Mouse (Mus musculus) cerebellum, adult 11-12 months (tissue): ENCODE measurements around the gene Sirt7.
A peak's percentile ranks its signal among the peaks of the same experiment; 100 is the strongest.

Source experiments
- DNase-seq: peaks from one replicate; pipeline ENCODE4 v3.0.0; 2022

The Sirt7 gene

DNA sequence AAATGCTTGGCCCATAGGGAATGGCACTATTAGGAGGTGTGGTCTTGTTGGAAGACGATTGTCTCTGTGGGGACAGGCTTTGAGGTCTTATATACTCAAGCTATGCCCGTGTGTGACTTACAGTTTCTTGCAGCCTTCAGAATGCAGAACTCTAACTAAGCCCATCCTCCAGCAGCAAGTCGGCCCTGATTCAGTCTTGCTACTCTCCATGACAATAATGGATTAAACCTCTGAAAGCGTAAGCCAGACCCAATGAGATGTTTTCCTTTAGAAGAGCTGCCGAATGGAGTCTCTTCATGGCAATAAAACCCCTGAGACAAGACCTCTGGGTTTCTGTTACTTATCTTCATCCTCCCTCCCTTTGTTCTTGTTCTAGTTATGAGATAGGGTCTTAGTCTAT, 9.8 kb upstream of the Sirt7 start:
- DNase-seq: no peak

DNA sequence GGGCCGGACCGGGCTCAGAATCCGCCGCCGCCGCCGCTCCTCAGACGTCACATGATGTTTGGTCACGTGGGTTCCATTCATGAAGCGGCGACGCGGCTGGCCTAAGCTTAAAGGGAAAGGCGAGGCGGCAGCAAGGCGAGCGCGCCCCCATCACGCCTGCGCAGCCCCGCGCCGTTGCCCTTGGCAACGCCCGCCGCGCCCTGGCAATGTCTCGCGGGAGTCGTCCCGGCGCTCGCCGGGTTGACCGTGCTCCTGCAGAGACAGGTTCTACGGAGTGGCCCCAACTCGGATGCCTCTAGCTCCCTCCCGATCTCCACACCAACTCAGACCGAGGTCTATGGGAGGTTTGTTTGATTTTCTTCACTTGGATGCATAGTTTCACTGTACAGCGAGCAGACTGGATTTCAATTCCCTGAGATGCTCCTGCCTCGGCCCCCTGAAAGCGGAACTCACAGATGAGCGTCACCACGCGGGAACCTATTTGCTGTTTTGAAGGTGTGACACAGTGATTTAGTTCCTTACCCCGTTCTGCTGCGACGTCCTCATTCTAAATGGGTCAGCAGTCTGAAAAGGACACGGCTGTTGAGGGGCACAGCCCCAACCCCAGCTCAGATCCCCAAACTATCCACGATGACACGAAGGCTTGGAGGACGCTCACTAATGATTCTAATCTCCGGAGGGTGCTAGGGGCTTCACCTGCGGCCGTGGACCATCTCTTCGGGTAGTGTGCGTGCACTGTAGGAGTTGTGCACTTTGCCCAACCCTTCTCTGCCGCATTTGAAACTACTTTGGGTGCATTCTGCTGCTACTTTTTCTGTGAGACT, 8.7 kb upstream of the Sirt7 start, which contains the start of gene Mafg:
Gene Mafg (minus strand): TSS at position 81 of the 824 bp plus-strand sequence.
- peak; percentile 93 for DNase-seq

DNA sequence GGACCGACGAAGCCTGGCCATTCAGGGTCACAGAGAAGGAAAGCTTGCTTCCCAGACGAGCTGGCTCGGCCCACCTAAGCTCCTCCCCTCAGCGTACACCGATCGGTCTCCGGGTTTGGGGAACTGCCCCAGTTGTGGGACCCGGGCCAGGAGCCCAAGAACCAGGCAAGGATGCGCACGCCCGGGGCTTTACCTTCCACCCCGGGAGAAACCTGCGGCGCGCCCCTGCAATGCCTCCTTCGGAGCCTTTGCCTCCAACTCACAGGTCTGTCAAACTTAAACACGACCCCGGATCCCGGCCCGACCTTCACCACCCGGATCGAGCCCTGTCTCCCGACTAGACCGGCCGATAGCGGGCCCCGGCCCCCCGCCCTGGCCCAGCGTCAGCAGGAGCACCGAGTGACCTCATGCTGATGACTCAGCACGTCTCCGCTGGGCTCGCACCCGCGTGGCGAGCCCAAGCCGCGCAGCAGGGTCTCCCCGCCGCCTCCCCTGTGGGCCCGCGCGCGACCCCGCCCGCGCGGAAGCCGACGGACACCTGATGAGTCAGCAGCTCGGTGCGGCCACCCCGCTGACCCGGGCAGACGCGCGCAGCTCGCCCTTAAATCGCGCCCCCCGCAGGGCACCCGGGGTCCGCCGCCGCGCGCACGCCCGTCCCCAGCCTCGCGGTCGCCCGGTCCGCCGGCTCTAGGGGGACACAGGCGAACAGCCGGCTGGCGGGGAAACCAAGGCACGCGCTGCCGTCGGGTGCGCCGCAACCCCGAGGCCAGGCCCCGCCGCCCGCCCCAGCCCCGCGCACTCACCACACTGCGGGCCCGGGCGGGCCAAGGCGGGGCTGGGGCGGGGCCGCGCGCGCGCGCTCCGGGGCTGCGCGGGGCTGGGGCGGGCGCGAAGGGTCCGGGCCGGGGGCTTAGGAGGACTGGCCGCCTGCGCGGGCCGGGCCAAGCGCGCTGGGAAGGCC, 7.8 kb upstream of the Sirt7 start:
- DNase-seq: peak; percentile 76

DNA sequence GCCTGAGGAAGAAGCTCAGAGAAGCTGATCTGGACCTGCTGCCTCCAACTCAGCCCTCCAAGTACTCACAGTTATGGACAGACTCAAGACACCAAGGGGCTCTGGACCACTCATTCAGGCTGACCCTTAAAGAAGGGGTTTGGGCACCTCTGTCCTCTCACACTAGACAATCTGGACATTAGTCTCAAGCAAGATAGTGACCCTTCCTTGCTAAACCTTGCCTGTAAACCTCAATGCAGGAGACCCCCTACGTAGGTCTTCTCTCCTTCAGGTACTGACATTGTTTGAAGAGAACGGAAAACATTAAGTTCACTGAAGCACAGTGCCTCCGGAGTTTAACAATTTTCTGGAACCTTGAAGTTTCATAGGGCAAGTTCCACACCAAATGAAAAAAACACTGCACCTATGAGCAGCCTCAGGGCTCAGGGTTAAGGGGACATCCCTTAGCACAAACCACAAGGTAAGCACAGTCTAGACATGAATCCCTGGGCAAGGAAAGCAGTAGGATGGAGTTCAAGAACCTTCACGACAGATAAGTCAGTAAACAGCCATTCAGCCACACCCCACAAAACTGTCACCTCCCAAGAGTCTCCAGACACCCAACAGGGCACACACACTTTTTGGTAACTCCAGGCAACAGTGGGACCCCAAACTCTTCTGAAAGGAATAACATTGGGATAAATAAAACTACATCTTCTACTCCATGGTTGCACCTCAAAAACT, 6.8 kb upstream of the Sirt7 start:
- DNase-seq: no peak

DNA sequence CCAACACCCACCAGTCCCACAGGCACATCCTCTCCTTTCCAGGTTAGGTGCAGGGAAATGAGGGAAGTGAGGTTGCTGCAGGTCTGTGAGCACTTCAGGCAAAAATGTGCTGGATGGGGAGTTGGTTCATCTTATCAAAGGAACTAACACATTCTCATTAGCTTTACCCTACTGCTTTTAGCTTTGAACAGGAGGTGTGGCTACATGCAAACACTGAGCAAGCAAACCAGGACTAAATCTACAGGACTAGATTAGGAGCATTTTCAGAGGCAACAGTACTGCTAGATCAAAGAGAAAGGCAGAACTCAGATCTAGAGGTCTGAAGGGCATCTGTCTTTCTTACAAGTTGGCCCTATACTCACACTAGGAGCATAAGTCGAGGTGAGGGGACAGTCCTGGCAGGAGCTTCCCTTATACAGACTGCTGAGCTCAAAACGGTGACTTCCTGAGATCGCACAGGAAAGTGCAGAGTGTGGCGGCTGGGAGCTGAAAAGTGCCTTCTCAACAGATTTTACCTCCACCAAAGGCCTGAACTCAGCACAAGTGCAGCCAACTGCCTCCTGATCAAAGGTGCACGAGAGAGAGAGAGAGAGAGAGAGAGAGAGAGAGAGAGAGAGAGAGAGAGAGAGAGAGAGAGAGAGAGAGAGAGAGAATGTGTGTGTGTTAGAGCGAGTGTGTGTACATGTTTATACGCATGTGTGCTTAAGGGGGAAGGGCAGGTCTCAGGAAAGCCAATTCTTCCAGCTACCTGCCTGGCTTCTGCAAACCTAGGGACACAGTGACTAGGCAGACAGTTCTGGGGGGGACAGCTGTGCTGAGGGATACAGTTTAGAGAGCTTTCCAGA, 6.1 kb upstream of the Sirt7 start:
- DNase-seq: no peak

- peak; percentile 46 for DNase-seq
Measured at GRCm38 (mm10) chr11:120630401-120630871, 5.4 kb upstream of the Sirt7 start.

- DNase-seq: peak; percentile 40
Measured at GRCm38 (mm10) chr11:120629911-120630310, 4.9 kb upstream of the Sirt7 start.

DNA sequence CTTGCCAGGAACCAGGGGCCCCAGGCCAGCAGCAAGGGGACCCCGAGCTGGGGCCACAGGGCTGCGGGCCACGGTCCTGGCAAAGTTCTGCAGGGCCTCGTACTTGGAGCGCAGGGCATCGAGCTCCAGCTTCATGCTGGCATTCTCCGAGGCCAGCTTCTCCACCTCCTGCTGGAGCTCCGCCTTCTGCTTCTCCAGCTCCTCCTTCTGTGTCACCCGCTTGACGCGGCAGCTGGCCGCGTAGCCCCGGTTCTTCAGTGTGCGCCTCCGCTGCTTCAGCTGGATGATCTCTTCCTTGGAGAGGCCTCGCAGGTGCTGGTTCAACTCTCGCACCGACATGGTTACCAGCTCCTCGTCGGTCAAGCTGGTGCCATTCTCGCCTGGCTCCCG, 4.3 kb upstream of the Sirt7 start:
- DNase-seq: peak; percentile 58

DNA sequence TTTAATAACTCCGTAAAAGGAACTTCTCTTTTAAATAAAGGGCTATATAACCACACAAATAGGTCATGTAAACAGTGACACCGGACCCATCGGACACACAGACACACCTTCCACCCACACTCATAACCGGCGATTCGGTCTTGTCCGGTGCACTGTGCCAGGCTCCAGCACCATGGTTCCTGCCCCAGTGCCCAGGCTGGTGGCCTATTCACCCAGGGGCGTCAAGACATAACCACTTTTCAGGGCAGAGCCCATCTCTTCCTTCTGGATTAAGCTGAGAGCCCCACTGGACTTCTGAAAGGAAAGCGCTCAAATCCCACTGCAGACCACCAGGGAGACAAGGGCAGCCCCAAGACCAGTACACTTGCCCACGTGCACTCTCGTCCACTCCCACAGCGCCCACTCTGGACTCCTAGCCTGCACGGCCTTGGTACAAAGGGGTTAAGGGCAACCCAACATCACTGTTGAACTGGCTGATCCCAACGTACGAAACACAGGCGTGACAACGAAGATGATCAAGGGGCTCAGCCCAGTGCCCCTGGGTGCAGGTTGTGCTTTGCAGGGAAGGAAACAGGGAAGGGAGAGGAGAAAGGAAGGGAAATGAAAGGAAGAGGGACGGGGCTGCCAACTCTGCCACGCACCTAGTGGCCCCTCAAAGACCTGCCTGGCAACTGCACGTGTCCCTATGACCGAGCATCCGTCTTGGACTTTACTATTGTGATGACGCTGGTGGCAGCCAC, 3.7 kb upstream of the Sirt7 start:
- DNase-seq: peak; percentile 47

DNA sequence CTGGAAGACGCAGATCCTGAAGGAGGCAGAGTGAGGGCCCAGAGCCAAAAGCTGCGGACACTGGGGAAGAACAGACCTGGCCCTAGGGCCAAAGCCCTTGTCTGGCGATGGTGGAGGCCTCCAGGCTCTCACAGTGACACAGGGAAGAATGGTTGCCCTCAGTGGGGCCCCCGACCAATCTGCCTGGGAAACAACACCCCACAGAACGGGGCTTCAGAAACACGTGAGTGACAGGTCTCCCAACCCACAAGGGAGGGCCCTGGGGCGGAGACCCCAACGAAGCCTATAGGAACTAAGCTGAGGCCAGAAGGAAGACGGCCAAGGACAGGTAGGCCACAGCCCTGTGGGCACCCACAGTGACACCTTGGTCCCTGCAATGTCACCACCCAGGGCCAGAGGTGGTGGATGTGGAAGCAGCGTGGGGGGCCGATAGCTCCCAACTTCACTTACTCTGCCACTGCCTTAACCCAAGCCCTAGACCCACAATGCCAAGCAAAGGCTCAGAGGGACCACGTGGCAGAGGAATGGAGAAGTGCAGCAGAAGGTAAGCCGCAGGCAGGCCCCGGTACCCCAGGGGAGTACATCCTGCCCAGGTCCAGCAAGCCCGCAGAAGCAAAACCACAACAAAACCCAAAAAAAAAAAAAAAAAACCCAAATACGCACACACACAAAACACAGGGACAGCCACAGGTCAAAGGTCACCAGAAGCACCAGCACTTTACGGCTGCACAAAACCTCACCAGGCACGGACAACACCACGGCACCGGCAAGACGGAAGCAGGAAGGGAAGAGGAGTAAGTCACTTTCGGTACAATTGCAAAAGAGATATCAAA, 2.6 kb upstream of the Sirt7 start:
- peak; percentile 52 for DNase-seq

GRCm38 (mm10) chr11:120626785-120627467, 1.9 kb upstream of the Sirt7 start:
- DNase-seq: peak; percentile 31

DNA sequence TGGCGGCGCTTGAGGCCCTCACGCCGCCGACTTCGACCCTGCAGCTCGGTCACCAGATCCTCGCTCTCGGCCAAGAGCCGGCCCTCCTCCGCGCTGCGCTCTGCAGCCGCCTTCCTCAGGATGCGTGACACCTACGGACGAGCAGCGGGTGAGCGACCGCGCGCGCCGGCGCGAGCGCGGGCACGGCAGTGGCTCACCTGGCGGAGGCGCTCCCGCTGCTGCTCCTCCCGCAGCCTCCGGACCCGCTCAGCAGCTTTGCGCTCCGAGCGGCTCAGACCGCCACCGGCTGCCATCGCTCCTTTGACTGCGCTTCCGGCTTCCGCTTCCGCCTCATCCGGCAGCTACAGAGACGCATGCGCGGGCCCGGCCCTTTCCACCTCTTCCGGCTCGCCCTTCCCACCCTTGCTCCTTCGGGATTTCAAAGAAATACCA, 344 bp downstream of the Sirt7 start:
- peak; percentile 84 for DNase-seq

DNA sequence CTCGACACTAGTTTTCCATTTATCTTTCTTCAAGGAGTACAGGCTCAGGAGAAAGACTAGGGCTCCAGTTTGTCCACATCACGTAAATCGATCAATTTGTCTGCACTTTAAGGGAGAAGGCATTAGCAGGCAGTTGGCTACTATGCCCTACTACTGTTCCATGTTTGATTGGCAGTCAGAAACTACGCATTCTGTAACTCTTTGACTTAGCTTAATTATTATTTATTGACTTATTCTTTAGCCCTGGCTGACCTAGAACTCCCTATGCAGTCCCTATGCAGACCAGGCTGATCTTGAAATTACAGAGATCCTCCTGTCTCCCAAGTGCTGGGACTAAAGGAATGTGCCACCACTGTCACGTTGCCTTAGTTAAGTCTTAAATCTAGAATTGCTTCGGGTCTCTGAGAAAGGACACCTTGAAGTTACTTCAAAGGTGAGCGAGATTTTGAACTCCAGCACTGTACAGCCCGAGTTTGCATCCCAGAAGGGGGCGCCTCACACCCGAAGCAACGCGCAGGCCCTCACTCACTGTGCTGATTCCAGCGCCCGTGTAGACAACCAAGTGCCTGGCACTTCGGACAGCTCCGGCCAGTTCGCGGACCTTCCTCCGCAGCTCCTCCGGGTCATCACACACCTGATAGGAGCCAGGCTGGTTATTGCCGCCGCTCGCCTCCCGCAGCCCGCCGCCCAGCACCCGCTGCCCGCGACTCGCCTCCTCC, 920 bp downstream of the Sirt7 start:
- no peak for DNase-seq

GRCm38 (mm10) chr11:120622805-120623204, 2.2 kb downstream of the Sirt7 start:
- DNase-seq: peak; percentile 10

GRCm38 (mm10) chr11:120620195-120620594, 4.8 kb downstream of the Sirt7 start:
- DNase-seq: peak; percentile 52

GRCm38 (mm10) chr11:120618619-120619535, 6.2 kb downstream of the Sirt7 start:
- peak; percentile 74 for DNase-seq

- peak; percentile 95 for DNase-seq
Measured at GRCm38 (mm10) chr11:120617519-120618112, 7.4 kb downstream of the Sirt7 start, which contains the start of gene Pcyt2. Gene Pcyt2, minus strand, starts transcription at chr11:120617936.
